Mouse (Mus musculus) midbrain, embryonic 16.5 days (tissue): ENCODE measurements around the gene Stoml2. TPM values are rescaled to one million over a fixed set of nuclear protein-coding genes. Genes with fewer than 3 reads are reported as not detected.
A peak's percentile ranks its signal among the peaks of the same experiment; 100 is the strongest.
"Not testable (repeated sequence)": the region's sequence is repeated elsewhere in the genome, so short reads cannot be mapped to it uniquely, and the experiment has no call there.

Source experiments
- ATAC-seq: fragments of 200-750 bp; cut with Nextera tagmentation; 2 replicates; pipeline ENCODE4 v1.8.0; 2017; ENCODE audit warnings: moderate TSS enrichment
- H3K27ac ChIP-seq: fragments of 300-500 bp; sonication (generic); 2 replicates; pipeline ENCODE4 v1.5.1; 2014; ENCODE audit warnings: mild to moderate bottlenecking, low read length, mixed read lengths
- H3K27me3 ChIP-seq: fragments of 300-500 bp; sonication (generic); 2 replicates; pipeline ENCODE4 v1.6.1; 2014; ENCODE audit warnings: low read depth, low read length, mixed read lengths; ENCODE audit not compliant: control insufficient read depth, insufficient read depth
- H3K36me3 ChIP-seq: fragments of 300-500 bp; sonication (generic); 2 replicates; pipeline ENCODE4 v1.6.1; 2014; ENCODE audit warnings: mild to moderate bottlenecking, low read length, moderate library complexity, mixed read lengths; ENCODE audit not compliant: control insufficient read depth, insufficient read depth
- H3K4me1 ChIP-seq: fragments of 300-500 bp; sonication (generic); 2 replicates; pipeline ENCODE4 v1.6.1; 2014; ENCODE audit warnings: mild to moderate bottlenecking, low read length, mixed read lengths; ENCODE audit not compliant: control insufficient read depth, insufficient read depth
- H3K4me2 ChIP-seq: fragments of 300-500 bp; sonication (generic); 2 replicates; pipeline ENCODE4 v1.6.1; 2014; ENCODE audit warnings: mild to moderate bottlenecking, low read length, mixed read lengths
- H3K4me3 ChIP-seq: fragments of 300-500 bp; sonication (generic); 2 replicates; pipeline ENCODE4 v1.5.1; 2014; ENCODE audit warnings: low read depth, mild to moderate bottlenecking, low read length, moderate library complexity, mixed read lengths
- H3K9ac ChIP-seq: fragments of 300-500 bp; sonication (generic); 2 replicates; pipeline ENCODE4 v1.6.1; 2014; ENCODE audit warnings: low read depth, low read length, mixed read lengths
- H3K9me3 ChIP-seq: fragments of 300-500 bp; sonication (generic); replicated peaks from 2 replicates; pipeline ENCODE4 v1.6.1; 2014; ENCODE audit warnings: mild to moderate bottlenecking, low read length, mixed read lengths; ENCODE audit not compliant: control insufficient read depth, poor library complexity, severe bottlenecking
- WGBS: fragments of 180-500 bp; shearing (Covaris S2); extraction: QIAGEN DNeasy Blood & Tissue Kit; methylation state at CpG from one replicate; pipeline ENCODE4 v1.1.7; 2014; 5-methylcytosine and 5-hydroxymethylcytosine counted together
- polyA plus RNA-seq: library from polyadenylated mRNA; unstranded; fragments of >200 nt; fragmentation: Nextera tagmentation; extraction: Ambion mirVana; gene quantifications from 2 replicates; pipeline ENCODE4 v1.2.1, GENCODE M21; 2015

Gene Stoml2
- polyA plus RNA-seq, 1 experiment from 2014 or later: 234 TPM

DNA sequence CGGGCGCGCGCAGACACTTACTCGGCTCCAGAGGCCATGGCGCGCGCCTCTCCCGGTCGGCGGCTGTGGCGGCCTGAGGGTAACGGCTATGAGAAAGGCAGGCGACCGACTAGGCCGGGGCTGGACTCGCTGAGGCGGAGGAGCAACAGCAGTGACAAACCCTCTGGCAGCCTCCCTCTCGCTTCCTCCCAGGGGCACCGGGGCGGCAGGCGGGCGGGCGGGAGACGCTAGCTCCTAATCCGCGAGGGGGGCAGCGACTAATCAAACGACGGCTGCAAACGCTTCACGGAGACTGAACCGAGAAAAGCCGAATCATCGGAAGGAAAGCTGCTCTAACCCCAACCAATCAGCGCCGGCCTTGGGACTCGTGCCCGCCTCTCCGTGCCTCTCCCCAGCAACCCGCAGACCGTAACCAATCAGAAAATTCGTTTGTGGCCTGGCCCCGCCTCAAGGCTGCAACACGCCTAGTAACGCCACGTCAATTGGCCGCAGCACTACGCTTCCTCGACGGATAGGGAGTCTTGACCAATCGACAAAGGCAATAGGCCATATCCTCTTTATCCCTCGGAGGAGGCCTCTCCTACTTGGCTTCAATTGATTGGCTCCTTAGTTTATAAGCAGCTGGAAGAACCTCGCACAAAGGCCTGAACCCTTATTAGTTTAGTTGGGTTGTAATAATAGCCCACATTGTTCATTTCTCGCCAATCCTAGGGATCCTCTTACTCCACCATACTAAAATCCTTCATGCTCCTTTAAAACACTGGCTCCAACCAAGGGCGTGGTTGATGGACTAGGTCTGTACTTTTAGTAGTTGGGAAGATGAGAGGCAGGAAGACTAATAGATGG, 31.1 kb downstream of the Stoml2 start, which contains the start of gene Vcp:
Vcp (minus strand) TSS at position 367 of the 846 bp plus-strand sequence.
- H3K4me3 ChIP-seq: peak within 1 kb of the TSS; percentile 98
- not testable (repeated sequence) for H3K36me3 ChIP-seq, H3K27me3 ChIP-seq, H3K9me3 ChIP-seq
- H3K4me2 ChIP-seq: peak within 1 kb of the TSS; percentile 71
- H3K27ac ChIP-seq: peak within 1 kb of the TSS; percentile 98
- H3K4me1 ChIP-seq: peaks cover 30% of the 10 kb centered on the region
- peak; percentile 98 for ATAC-seq
- whole genome bisulfite sequencing: under 1% methylated on average over 46 of the region's 56 CpGs
- peak within 1 kb of the TSS; percentile 94 for H3K9ac ChIP-seq

DNA sequence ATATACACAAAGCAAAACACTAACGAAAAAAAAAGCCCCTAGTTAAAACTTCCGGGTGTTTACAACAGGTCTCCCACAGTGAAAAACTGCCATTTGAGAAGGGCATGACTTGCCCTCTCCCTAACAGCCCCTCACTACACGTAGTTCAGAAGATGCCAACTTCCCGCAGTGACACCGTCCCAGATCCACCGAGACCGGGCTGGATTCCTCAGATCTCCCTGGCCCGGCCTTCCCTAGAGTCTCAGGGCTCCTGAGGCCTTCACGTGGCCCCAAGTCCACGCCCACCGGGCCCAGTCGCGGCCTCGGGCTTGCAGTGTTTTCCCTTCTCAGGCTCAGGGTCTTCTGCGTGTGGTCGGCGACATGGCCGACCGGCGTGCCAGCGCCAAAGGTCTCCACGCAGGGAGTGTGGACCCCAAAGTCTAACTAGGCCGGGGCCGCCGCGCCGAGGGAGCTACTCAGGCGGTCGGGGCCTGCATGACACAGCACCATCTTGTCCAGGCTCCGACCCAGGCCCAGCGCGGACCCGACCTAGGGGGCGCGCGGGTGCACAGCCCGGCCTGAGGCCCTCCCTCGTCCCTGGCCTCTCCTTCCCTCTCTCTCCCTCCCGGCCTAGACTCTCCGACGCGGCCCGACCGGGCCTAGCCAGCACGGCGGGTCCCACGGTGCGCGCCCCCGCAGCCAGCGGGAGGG, 31.9 kb downstream of the Stoml2 start:
- Histone ChIP-seq H3K36me3 (peaks cover 8% of the 10 kb centered on the region), H3K4me2 (peak overlapping the region; percentile 71), H3K9me3 (no peaks in the 10 kb centered on the region), H3K4me3 (peak overlapping the region; percentile 98), H3K4me1 (peaks cover 30% of the 10 kb centered on the region), H3K9ac (peak overlapping the region; percentile 94), H3K27me3 (no peaks in the 10 kb centered on the region), H3K27ac (peak overlapping the region; percentile 98)
- WGBS: 0% methylated on average over 50 of the region's 51 CpGs
- ATAC-seq: peak; percentile 80

DNA sequence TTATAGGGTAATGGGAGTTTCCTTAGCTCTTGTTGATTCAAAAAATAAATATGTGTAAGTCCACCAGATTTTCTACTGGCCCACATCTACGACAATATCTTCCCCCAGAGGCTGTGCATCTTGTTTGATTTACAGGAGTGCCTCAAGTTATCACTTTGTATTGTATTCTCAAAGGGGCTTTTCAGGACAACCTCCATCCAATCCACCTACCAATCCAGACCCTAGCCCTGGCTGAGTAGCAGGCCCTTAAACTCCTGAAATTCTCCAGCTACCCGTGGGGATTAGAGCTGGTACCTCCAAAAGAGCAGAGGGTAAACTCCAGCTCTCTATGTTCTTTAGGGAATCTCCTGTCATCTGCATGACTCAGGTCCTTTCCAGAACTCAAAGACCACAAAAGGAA, 33.5 kb downstream of the Stoml2 start:
- H3K9ac ChIP-seq: no peak overlapping the region
- H3K4me2 ChIP-seq: peak overlapping the region; percentile 71
- H3K27ac ChIP-seq: no peak overlapping the region
- 58% methylated on average over 2 of the region's 2 CpGs for WGBS
- ATAC-seq: no peak
- H3K4me1 ChIP-seq: peaks cover 30% of the 10 kb centered on the region
- no peaks in the 10 kb centered on the region for H3K27me3 ChIP-seq
- H3K9me3 ChIP-seq: no peaks in the 10 kb centered on the region
- H3K36me3 ChIP-seq: peaks cover 17% of the 10 kb centered on the region
- peak overlapping the region; percentile 98; the same call in 1 of the 2 replicates for H3K4me3 ChIP-seq

DNA sequence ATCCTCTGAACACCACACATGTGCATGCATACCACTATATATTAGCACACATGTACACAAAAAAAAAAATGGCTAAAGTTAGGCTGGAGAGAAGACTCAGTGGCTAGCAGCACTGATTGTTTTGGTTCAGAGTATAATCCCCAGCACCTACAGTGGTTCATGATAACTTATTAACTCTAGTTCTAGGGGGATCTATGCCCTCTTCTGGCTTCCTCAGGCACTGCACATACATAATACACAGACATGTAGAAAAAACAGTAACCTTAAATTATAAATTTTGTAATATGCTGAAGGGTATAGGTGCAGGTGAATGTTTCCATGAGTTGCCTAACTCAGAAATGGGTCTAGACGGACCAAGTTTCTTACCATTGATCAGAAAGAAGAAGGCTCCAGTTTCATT, 43.2 kb downstream of the Stoml2 start:
- WGBS: 73% methylated on average over 1 of the region's 1 CpGs
- no peak overlapping the region for H3K9ac ChIP-seq
- ATAC-seq: no peak

DNA sequence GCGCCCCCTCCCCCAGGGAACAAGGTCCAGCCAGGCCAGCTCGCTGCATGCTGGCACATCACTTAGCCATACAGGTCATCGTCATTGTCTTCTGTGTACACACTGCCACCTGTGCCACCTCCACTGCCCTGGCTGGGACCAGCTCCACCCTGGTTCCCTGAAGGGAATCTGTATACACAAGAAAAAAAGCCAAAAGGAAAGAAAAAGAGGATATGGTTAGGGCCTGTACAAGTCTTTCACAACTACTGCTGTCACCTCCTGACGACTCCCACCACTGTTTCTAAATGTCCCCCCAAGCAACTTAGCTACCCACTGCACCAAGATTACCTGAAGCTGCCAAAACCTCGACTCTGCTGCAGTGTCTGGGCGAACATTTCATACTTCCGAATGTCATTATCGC, 51.0 kb downstream of the Stoml2 start:
- ATAC-seq: not testable (repeated sequence)

More for the DNA sequence above, 43.2 kb downstream of the Stoml2 start:
- no peak overlapping the region for H3K4me2 ChIP-seq
- H3K36me3 ChIP-seq: peaks cover 69% of the 10 kb centered on the region
- no peaks in the 10 kb centered on the region for H3K9me3 ChIP-seq
- H3K27ac ChIP-seq: no peak overlapping the region
- no peaks in the 10 kb centered on the region for H3K4me1 ChIP-seq
- no peak overlapping the region for H3K4me3 ChIP-seq
- no peaks in the 10 kb centered on the region for H3K27me3 ChIP-seq

DNA sequence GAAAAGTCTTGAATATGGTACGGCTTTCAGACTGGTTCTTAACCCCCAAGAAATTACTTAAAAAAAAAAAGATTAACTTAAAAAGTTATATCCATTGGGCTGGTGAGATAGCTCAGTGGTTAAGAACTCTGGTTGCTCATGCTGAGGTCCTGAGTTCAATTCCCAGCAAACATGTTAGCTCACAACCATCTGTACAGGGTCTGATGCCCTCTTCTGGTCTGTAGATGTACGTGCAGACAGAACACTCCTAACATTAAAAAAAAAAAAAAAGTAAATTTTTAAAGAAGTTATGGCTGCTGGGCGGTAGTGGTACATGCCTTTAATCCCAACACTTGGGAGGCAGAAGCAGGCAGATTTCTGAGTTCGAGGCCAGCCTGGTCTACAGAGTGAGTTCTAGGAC, 53.4 kb downstream of the Stoml2 start:
- Histone ChIP-seq H3K9me3 (no peaks in the 10 kb centered on the region), H3K4me2 (no peak overlapping the region), H3K4me3 (no peak overlapping the region), H3K9ac (no peak overlapping the region), H3K4me1 (no peaks in the 10 kb centered on the region), H3K36me3 (peaks cover 19% of the 10 kb centered on the region), H3K27me3 (no peaks in the 10 kb centered on the region), H3K27ac (no peak overlapping the region)
- no peak for ATAC-seq
- WGBS: 90% methylated on average over 4 of the region's 4 CpGs

More for the DNA sequence above, 51.0 kb downstream of the Stoml2 start:
- H3K27me3 ChIP-seq, H3K4me2 ChIP-seq, H3K9me3 ChIP-seq, H3K4me3 ChIP-seq, H3K27ac ChIP-seq, H3K9ac ChIP-seq, H3K4me1 ChIP-seq: not testable (repeated sequence)
- 92% methylated on average over 7 of the region's 8 CpGs for WGBS
- peaks cover 39% of the 10 kb centered on the region for H3K36me3 ChIP-seq

Other genes starting within 250 kb of the Stoml2 start
- gene Fam205a1, start 177.8 kb downstream of the Stoml2 start, polyA plus RNA-seq: 0.06 TPM in 1 of 2 replicates, not detected in the other
- gene Gm12394, start 174.9 kb downstream of the Stoml2 start, polyA plus RNA-seq: 0.67 and 0.76 TPM in 2 replicates
- 2.0 and 2.3 TPM in 2 replicates for gene Fam205c, start 157.5 kb downstream of the Stoml2 start, polyA plus RNA-seq
- gene Phf24, start 115.0 kb downstream of the Stoml2 start, polyA plus RNA-seq: 44.1 and 45.8 TPM in 2 replicates
- 53.8 and 56.8 TPM in 2 replicates for gene Dnajb5, start 81.9 kb downstream of the Stoml2 start, polyA plus RNA-seq
- gene 1700022I11Rik, start 62.1 kb downstream of the Stoml2 start, polyA plus RNA-seq: 0.43 and 0.57 TPM in 2 replicates
- 498 and 509 TPM in 2 replicates for gene Vcp, start 31.2 kb downstream of the Stoml2 start, polyA plus RNA-seq
- 26.9 and 30.0 TPM in 2 replicates for gene Fancg, start 21.2 kb downstream of the Stoml2 start, polyA plus RNA-seq
- 29.0 and 32.0 TPM in 2 replicates for gene Pigo, start 5.9 kb downstream of the Stoml2 start, polyA plus RNA-seq
- gene Fam214b, start 14.5 kb upstream of the Stoml2 start, polyA plus RNA-seq: 43.4 and 49.9 TPM in 2 replicates
- gene Unc13b, start 27.2 kb upstream of the Stoml2 start, polyA plus RNA-seq: 19.5 and 20.8 TPM in 2 replicates
- gene Atp8b5, start 235.4 kb upstream of the Stoml2 start, polyA plus RNA-seq: 0.72 and 0.90 TPM in 2 replicates